Mouse (Mus musculus): ENCODE measurements around the gene Nkapl.

The Nkapl gene

DNA sequence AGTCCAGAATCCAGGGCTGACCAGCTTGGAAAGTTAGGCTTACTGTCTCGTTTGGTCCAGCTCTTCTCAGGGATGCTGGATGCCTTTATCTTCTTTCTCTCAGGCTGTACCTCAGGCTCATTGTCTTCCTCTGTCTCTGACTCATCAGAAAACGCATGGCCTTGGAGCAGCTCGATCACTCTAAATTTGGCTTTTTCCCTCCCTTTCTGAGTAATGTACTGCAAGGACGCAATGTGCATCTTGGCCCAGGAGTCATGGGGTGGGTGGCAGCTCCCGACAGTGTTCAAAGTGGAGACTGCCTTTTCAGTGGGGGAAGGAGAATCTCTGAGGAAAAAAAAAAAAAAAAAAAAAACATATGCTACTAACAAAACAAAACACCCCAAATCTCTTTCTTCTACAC lies 45.0 kb downstream of the Nkapl start:
- DNase-seq = no peak

GRCm38 (mm10) chr13:21418865-21419264 lies 49.4 kb downstream of the Nkapl start:
- no peak for DNase-seq

DNA sequence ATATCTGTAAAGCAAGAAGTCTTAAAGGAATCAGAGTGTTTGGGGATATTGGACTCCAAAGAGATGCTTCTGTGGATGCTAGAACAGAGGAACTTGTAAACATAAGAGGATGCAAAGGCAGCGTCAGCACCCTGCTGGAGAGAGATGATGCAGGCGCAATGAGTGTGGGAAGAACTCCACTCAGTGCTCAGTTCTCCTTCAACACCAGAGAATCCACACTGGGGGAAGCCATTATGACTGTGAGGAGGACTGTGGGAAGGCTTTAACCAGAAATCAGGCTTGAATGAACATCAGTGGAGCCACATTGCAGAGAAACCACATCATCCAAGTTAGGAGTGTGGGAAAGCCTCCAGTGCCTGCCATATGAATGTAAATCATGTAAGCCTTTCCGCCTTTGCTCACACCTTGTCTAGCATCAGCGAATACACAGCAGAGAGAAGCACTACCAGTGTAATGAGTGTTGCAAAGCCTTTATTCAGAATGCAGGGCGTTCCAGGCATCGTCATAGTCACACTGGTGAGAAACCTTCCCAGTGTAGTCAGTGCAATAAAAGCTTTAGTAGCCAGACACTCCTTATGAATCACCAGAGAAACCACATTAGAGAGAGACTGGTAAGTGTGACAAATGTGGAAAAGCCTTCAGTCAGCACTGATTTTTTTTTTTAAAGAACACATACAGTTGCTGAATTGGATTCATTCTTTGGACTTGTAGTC lies 50.9 kb downstream of the Nkapl start:
- DNase-seq = no peak
